Mouse (Mus musculus) kidney, adult 2 months (tissue): Measurements from ENCODE around the gene Kcnk6.
"Not testable (repeated sequence)": the region's sequence is repeated elsewhere in the genome, so short reads cannot be mapped to it uniquely, and the experiment has no call there.

Experiments
- CTCF ChIP-seq: fragments of 200-500 bp; conservative IDR thresholded peaks from 2 replicates; pipeline ENCODE4 v1.5.1; 2011; ENCODE audit warnings: low read depth, mild to moderate bottlenecking, control low read depth, low read length, moderate library complexity, mixed read lengths; ENCODE audit not compliant: insufficient read depth, insufficient read length
- POLR2A ChIP-seq: fragments of 200-500 bp; IDR thresholded peaks from one replicate; pipeline ENCODE4 v1.6.1; 2011; ENCODE audit warnings: low read depth, low read length, control low read depth

DNA sequence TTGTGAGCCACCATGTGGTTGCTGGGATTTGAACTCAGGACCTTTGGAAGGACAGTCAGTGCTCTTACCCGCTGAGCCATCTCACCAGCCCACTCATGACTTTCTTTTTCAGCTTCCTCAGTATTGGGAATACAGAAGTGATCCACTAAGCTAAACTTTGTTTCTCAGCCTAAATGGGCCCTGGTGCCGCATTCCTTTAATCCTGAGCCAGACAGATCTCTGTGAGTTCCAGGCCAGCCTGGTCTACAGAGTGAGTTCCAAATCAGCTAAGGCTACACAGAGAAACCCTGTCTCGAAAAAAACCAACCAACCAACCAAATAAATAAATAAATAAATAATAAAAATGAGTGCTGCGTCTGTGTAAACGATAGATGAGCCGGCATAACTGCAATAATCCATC lies 5.3 kb upstream of the Kcnk6 start:
- not testable (repeated sequence) for TF ChIP-seq CTCF, POLR2A
